Mouse (Mus musculus): ENCODE results near the gene Natd1.

Natd1 gene

GRCm38 (mm10) chr11:60931869-60932481 is 17.4 kb upstream of the Natd1 start, which contains the start of gene Map2k3:
TSS of gene Map2k3 (plus strand) at chr11:60932033.
- peak; percentile 94 for DNase-seq (ENCODE audit: low spot score)

- no peak for DNase-seq (ENCODE audit: low spot score)
Measured at GRCm38 (mm10) chr11:60931282-60931868, 16.8 kb upstream of the Natd1 start.

- no peak for DNase-seq (ENCODE audit: low spot score)
Measured at GRCm38 (mm10) chr11:60930724-60931281, 16.3 kb upstream of the Natd1 start.

- peak; percentile 81 for DNase-seq (ENCODE audit: low spot score)
Measured at GRCm38 (mm10) chr11:60927264-60927663, 12.7 kb upstream of the Natd1 start.

- DNase-seq (ENCODE audit: low spot score), result no peak
Measured at GRCm38 (mm10) chr11:60924981-60925380, 10.4 kb upstream of the Natd1 start.

GRCm38 (mm10) chr11:60924498-60924897 is 9.9 kb upstream of the Natd1 start:
- no peak for DNase-seq (ENCODE audit: low spot score)

GRCm38 (mm10) chr11:60922964-60923363 is 8.4 kb upstream of the Natd1 start:
- no peak for DNase-seq (ENCODE audit: low spot score)

- DNase-seq (ENCODE audit: low spot score), result no peak
Measured at GRCm38 (mm10) chr11:60922195-60922594, 7.6 kb upstream of the Natd1 start.

- DNase-seq (ENCODE audit: low spot score), result no peak
Measured at GRCm38 (mm10) chr11:60920021-60920420, 5.5 kb upstream of the Natd1 start.

- no peak for DNase-seq (ENCODE audit: low spot score)
Measured at GRCm38 (mm10) chr11:60915201-60915600, 651 bp upstream of the Natd1 start.

GRCm38 (mm10) chr11:60913301-60914196 is 1.0 kb downstream of the Natd1 start:
- DNase-seq (ENCODE audit: low spot score), result peak; percentile 84

GRCm38 (mm10) chr11:60912525-60912973 is 2.0 kb downstream of the Natd1 start:
- DNase-seq (ENCODE audit: low spot score), result no peak

- no peak for DNase-seq (ENCODE audit: low spot score)
Measured at GRCm38 (mm10) chr11:60909626-60910025, 4.9 kb downstream of the Natd1 start.

GRCm38 (mm10) chr11:60908073-60908472 is 6.5 kb downstream of the Natd1 start:
- no peak for DNase-seq (ENCODE audit: low spot score)

- no peak for DNase-seq (ENCODE audit: low spot score)
Measured at GRCm38 (mm10) chr11:60906449-60906848, 8.1 kb downstream of the Natd1 start.

GRCm38 (mm10) chr11:60905407-60906120 is 9.0 kb downstream of the Natd1 start:
- no peak for DNase-seq (ENCODE audit: low spot score)

- DNase-seq (ENCODE audit: low spot score), result no peak
Measured at GRCm38 (mm10) chr11:60903661-60904061, 10.9 kb downstream of the Natd1 start.

- DNase-seq (ENCODE audit: low spot score), result no peak
Measured at GRCm38 (mm10) chr11:60902486-60902885, 12.1 kb downstream of the Natd1 start.

GRCm38 (mm10) chr11:60902001-60902400 is 12.5 kb downstream of the Natd1 start:
- DNase-seq (ENCODE audit: low spot score), result no peak

- no peak for DNase-seq (ENCODE audit: low spot score)
Measured at GRCm38 (mm10) chr11:60895915-60896314, 18.6 kb downstream of the Natd1 start.

- DNase-seq (ENCODE audit: low spot score), result no peak
Measured at GRCm38 (mm10) chr11:60890744-60891143, 23.8 kb downstream of the Natd1 start.

- no peak for DNase-seq (ENCODE audit: low spot score)
Measured at GRCm38 (mm10) chr11:60890286-60890685, 24.3 kb downstream of the Natd1 start.

Data from left cerebral cortex, adult 11 months (tissue).